Mouse (Mus musculus) E14TG2a.4 (cell line): ENCODE measurements around the gene Mageb2.
"Not testable (repeated sequence)": the region's sequence is repeated elsewhere in the genome, so short reads cannot be mapped to it uniquely, and the experiment has no call there.

Experiments
- CTCF ChIP-seq: conservative IDR thresholded peaks from 2 replicates; pipeline ENCODE4 v1.5.1; 2014; ENCODE audit warnings: low read length
- POU5F1 ChIP-seq: IDR thresholded peaks from 2 replicates; pipeline ENCODE4 v1.6.1; 2014; ENCODE audit warnings: low read length, borderline replicate concordance

DNA sequence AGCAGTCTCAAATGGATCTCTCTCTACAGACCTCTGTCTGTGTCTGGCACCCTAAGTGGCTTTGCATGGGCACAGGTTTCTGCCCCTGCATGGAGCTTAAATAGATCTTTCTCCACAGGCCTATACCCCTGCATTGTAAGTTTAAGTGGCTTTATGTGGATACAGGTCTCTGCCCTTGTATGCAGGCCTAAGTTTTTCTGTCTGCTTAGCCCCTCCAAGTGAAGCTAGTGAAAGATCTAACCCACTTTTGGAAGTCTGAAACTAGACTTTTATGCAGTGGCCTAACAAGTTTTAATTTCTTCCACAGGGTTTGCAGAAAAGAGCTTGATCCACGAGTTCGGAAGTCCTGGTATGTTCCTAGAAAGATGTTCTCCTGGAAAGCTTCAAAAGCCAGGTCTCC, at the start of gene Mageb2:
- TF ChIP-seq CTCF, POU5F1: not testable (repeated sequence)
